In the genomic region with DNA sequence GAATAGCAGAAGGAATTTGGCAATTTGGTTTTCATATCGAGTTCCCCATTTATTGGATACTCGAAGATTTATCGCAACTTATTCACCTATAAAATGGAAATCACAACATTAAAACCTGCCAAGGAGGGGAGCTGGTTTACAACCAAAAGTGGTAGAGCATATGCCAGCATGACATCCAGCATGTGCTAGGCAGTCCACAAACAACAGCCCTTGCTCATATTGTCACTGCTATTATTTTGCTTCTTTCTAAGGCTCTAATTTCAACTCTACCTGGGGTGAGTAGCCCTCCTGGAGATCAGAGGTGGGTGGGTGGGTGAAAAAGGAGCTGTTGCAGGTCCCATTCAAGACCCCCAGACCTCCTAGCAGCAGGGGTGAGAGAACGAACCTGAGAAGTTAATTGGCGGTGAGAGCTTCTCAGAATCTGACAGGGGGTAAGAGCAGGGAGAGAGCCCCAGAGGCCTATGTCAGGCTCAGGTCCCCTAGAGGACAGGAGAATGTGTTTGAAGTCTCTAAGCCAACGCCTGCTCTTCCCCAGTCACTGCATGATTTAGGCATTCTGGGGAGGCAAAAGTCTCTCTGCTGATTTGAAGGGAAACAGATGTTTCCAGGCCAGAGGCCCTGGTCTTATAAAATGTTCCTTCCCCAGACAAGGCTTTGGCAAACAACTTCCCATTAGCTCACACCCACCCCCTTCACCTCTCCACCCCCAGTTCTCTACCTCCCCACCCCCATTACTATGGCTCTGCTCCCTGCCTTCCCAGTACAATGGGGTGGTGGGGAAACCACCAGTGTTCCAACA, we compare ENCODE assay signal across 13 mouse cellular contexts.
DNase-seq lines count a peak whose midpoint lies in the region; ATAC-seq and TF ChIP-seq lines count a peak whose summit lies in the region.
"Had no signal": no experiment of that assay in that cellular context is flagged by ENCODE, and none has a peak within 500 bp of the region (broad histone marks: within the 10 kb centered on the region; RNA-seq: fewer than 3 reads in every experiment).

No protein-coding gene starts in this region.

- H3K36me3 ChIP-seq in kidney, postnatal 0 days (ENCODE audit: insufficient read depth, low read length) = no peaks in the 10 kb centered on the region
- no peaks in the 10 kb centered on the region for H3K36me3 ChIP-seq in heart, postnatal 0 days (replicated peaks; ENCODE audit: control insufficient read depth, insufficient read depth, low read length)
- H3K36me3 ChIP-seq in limb, embryonic 15.5 days = no peaks in the 10 kb centered on the region
- H3K36me3 ChIP-seq: neural tube, embryonic 13.5 days had no signal

- no peak overlapping the region for H3K4me3 ChIP-seq in kidney, postnatal 0 days (replicated peaks; ENCODE audit: low read depth, low read length)
- no peak overlapping the region for H3K4me3 ChIP-seq in heart, postnatal 0 days (ENCODE audit: low read depth, low read length)
- no peak overlapping the region for H3K4me3 ChIP-seq in limb, embryonic 15.5 days
- H3K4me3 ChIP-seq: erythroblast, embryonic 14.5 days; neural tube, embryonic 13.5 days had no signal

- H3K27ac ChIP-seq in kidney, postnatal 0 days = no peak overlapping the region
- no peak overlapping the region for H3K27ac ChIP-seq in heart, postnatal 0 days (ENCODE audit: low read depth)
- H3K27ac ChIP-seq in limb, embryonic 15.5 days = peak overlapping the region; percentile 38; the same call in 1 of the 2 replicates
- H3K27ac ChIP-seq: neural tube, embryonic 13.5 days had no signal

- 32% methylated on average over 6 of the region's 6 CpGs for WGBS in kidney, postnatal 0 days
- WGBS in heart, postnatal 0 days = 61% methylated on average over 6 of the region's 6 CpGs
- 26% methylated on average over 6 of the region's 6 CpGs for WGBS in limb, embryonic 15.5 days

- 0 out of 2 replicates have a peak, but pooled peaks cover 5% of the 10 kb centered on the region for H3K4me1 ChIP-seq in kidney, postnatal 0 days (replicated peaks; ENCODE audit: insufficient read depth, low read length)
- H3K4me1 ChIP-seq in heart, postnatal 0 days (ENCODE audit: control insufficient read depth, insufficient read depth) = no peaks in the 10 kb centered on the region
- H3K4me1 ChIP-seq in limb, embryonic 15.5 days = peaks cover 9% of the 10 kb centered on the region
- H3K4me1 ChIP-seq: neural tube, embryonic 13.5 days had no signal

- peak; percentile 89 for DNase-seq in kidney, postnatal 0 days (ENCODE audit: low spot score)
- DNase-seq in kidney, postnatal 36 days = no peak
- DNase-seq in embryo, embryonic 11.5 days (ENCODE audit: low read depth, low spot score) = peak; percentile 34
- DNase-seq in heart, postnatal 0 days (ENCODE audit: low spot score) = peak; percentile 58
- no peak for DNase-seq in right cerebral cortex, postnatal 25 days
- DNase-seq in adrenal gland, adult (ENCODE audit: inconsistent age in 2 of 2, low spot score in 1 of 2) = no peak
- DNase-seq: liver, postnatal 0 days; spleen, adult 18-20 months had no signal

- H3K9ac ChIP-seq in kidney, postnatal 0 days (ENCODE audit: low read depth, low read length) = no peak overlapping the region
- no peak overlapping the region for H3K9ac ChIP-seq in heart, postnatal 0 days (replicated peaks; ENCODE audit: low read depth, low read length)
- H3K9ac ChIP-seq in limb, embryonic 15.5 days = no peak overlapping the region
- H3K9ac ChIP-seq: liver, postnatal 0 days; neural tube, embryonic 13.5 days had no signal

- no peaks in the 10 kb centered on the region for H3K9me3 ChIP-seq in kidney, postnatal 0 days (replicated peaks; ENCODE audit: low read length)
- no peaks in the 10 kb centered on the region for H3K9me3 ChIP-seq in heart, postnatal 0 days (replicated peaks; ENCODE audit: control insufficient read depth, low read length)
- H3K9me3 ChIP-seq in limb, embryonic 15.5 days = no peaks in the 10 kb centered on the region
- H3K9me3 ChIP-seq: neural tube, embryonic 13.5 days had no signal

- H3K27me3 ChIP-seq in kidney, postnatal 0 days (ENCODE audit: insufficient read depth, low read length) = no peaks in the 10 kb centered on the region
- no peaks in the 10 kb centered on the region; the same call in 1 of the 2 replicates for H3K27me3 ChIP-seq in heart, postnatal 0 days (ENCODE audit: control insufficient read depth, insufficient read depth, low read length)
- H3K27me3 ChIP-seq in limb, embryonic 15.5 days = no peaks in the 10 kb centered on the region
- H3K27me3 ChIP-seq: neural tube, embryonic 13.5 days had no signal

- no peak for TF ChIP-seq CTCF in kidney, postnatal 0 days (IDR thresholded peaks at IDR 0.05; ENCODE audit: low read depth)
- TF ChIP-seq CTCF in heart, postnatal 0 days (IDR thresholded peaks at IDR 0.05; ENCODE audit: low read depth) = no peak

- peak; percentile 65; the same call in 1 of the 2 replicates for ATAC-seq in kidney, postnatal 0 days (replicated peaks; ENCODE audit: low FRiP score, low read depth)
- ATAC-seq in heart, postnatal 0 days (ENCODE audit: insufficient read depth, low read depth) = peak; percentile 53; the same call in 1 of the 2 replicates
- ATAC-seq in limb, embryonic 15.5 days (ENCODE audit: insufficient number of reproducible peaks, low FRiP score, low TSS enrichment, low read depth) = peak; percentile 75; the same call in 1 of the 2 replicates
- no peak for ATAC-seq in erythroblast, adult 5-6 weeks (replicated peaks; ENCODE audit: low FRiP score, poor library complexity, severe bottlenecking)
- ATAC-seq: activated CD4-positive, CD25-positive, alpha-beta regulatory T cell, adult 4 months; liver, postnatal 0 days had no signal

- no peak for TF ChIP-seq EP300 in heart, postnatal 0 days (IDR thresholded peaks at IDR 0.05; ENCODE audit: low read depth)

- H3K4me2 ChIP-seq in kidney, postnatal 0 days (ENCODE audit: low read length) = no peak overlapping the region
- no peak overlapping the region for H3K4me2 ChIP-seq in heart, postnatal 0 days (ENCODE audit: low read depth, low read length)
- H3K4me2 ChIP-seq in limb, embryonic 15.5 days = no peak overlapping the region
- H3K4me2 ChIP-seq: neural tube, embryonic 13.5 days had no signal

Comparison
In these comparisons a context has a peak if more than half of its experiments do, and no peak if none do; other contexts are left out.
1. DNase-seq: peak in kidney, postnatal 0 days (single experiment), embryo, embryonic 11.5 days (single experiment) and heart, postnatal 0 days (single experiment); none in kidney, postnatal 36 days (0 of 2), right cerebral cortex, postnatal 25 days (single experiment) and adrenal gland, adult (0 of 2).